Mouse (Mus musculus) forebrain, embryonic 14.5 days (tissue): ENCODE measurements around the gene Shroom3. TPM values are rescaled to one million over a fixed set of nuclear protein-coding genes. Genes with fewer than 3 reads are reported as not detected.

Source experiments
- ATAC-seq: fragments of 200-750 bp; cut with Nextera tagmentation; 2 replicates; pipeline ENCODE4 v1.8.0; 2017; ENCODE audit warnings: mild to moderate bottlenecking, moderate library complexity
- DNase-seq: peaks from one replicate; pipeline ENCODE4 v3.0.0-alpha.2; 2015; ENCODE audit warnings: low spot score
- H3K27ac ChIP-seq: fragments of 300-500 bp; sonication (generic); 2 replicates; pipeline ENCODE4 v1.5.1; 2014; ENCODE audit warnings: low read depth, mild to moderate bottlenecking, control low read depth, low read length, moderate library complexity
- H3K27me3 ChIP-seq: fragments of 300-500 bp; sonication (generic); replicated peaks from 2 replicates; pipeline ENCODE4 v1.6.1; 2014; ENCODE audit warnings: low read length, control low read depth, mixed read lengths; ENCODE audit not compliant: control insufficient read depth, insufficient read depth
- H3K36me3 ChIP-seq: fragments of 300-500 bp; sonication (generic); 2 replicates; pipeline ENCODE4 v1.6.1; 2014; ENCODE audit warnings: low read length, control low read depth; ENCODE audit not compliant: control insufficient read depth, insufficient read depth
- H3K4me1 ChIP-seq: fragments of 300-500 bp; sonication (generic); 2 replicates; pipeline ENCODE4 v1.6.1; 2014; ENCODE audit warnings: antibody characterized with exemption, low read length, control low read depth; ENCODE audit not compliant: control insufficient read depth, insufficient read depth
- H3K4me2 ChIP-seq: fragments of 300-500 bp; sonication (generic); 2 replicates; pipeline ENCODE4 v1.6.1; 2014; ENCODE audit warnings: mild to moderate bottlenecking, control low read depth, low read length
- H3K4me3 ChIP-seq: fragments of 300-500 bp; sonication (generic); 2 replicates; pipeline ENCODE4 v1.5.1; 2014; ENCODE audit warnings: low read depth, low read length, control low read depth
- H3K9ac ChIP-seq: fragments of 300-500 bp; sonication (generic); 2 replicates; pipeline ENCODE4 v1.6.1; 2014; ENCODE audit warnings: mild to moderate bottlenecking, low read length, control low read depth, moderate library complexity
- H3K9me3 ChIP-seq: fragments of 300-500 bp; sonication (generic); replicated peaks from 2 replicates; pipeline ENCODE4 v1.6.1; 2016; ENCODE audit warnings: low read length, control low read depth, mixed read lengths; ENCODE audit not compliant: control insufficient read depth
- WGBS: fragments of 180-500 bp; shearing (Covaris S2); extraction: QIAGEN DNeasy Blood & Tissue Kit; methylation state at CpG from one replicate; pipeline ENCODE4 v1.1.7; 2014; 5-methylcytosine and 5-hydroxymethylcytosine counted together
- polyA plus RNA-seq: library from polyadenylated mRNA; unstranded; fragments of >200 nt; fragmentation: Nextera tagmentation; extraction: Ambion mirVana; gene quantifications from 2 replicates; pipeline ENCODE4 v1.2.1, GENCODE M21; 2014

Shroom3 gene
- polyA plus RNA-seq, 1 experiment from 2014 or later, result 1.6 TPM

GRCm38 (mm10) chr5:92774419-92774818 lies 91.2 kb downstream of the Shroom3 start:
- 46% methylated on average over 2 of the region's 2 CpGs for WGBS
- no peaks in the 10 kb centered on the region for H3K4me1 ChIP-seq

GRCm38 (mm10) chr5:92774893-92775292 lies 91.7 kb downstream of the Shroom3 start:
- no peaks in the 10 kb centered on the region for H3K9me3 ChIP-seq
- no peak overlapping the region for H3K4me2 ChIP-seq
- ATAC-seq (no peak), DNase-seq (no peak)
- no peak overlapping the region for H3K27ac ChIP-seq
- 94% methylated on average over 3 of the region's 3 CpGs for WGBS
- no peaks in the 10 kb centered on the region for H3K27me3 ChIP-seq
- H3K36me3 ChIP-seq, result no peaks in the 10 kb centered on the region
- H3K9ac ChIP-seq, result no peak overlapping the region
- no peaks in the 10 kb centered on the region for H3K4me1 ChIP-seq
- H3K4me3 ChIP-seq, result no peak overlapping the region

More at GRCm38 (mm10) chr5:92774419-92774818, 91.2 kb downstream of the Shroom3 start:
- Histone ChIP-seq H3K9me3 (no peaks in the 10 kb centered on the region), H3K9ac (no peak overlapping the region), H3K36me3 (no peaks in the 10 kb centered on the region), H3K27me3 (no peaks in the 10 kb centered on the region), H3K27ac (no peak overlapping the region), H3K4me3 (no peak overlapping the region), H3K4me2 (no peak overlapping the region)
- DNase-seq, result no peak
- ATAC-seq, result no peak

GRCm38 (mm10) chr5:92778395-92778794 lies 95.2 kb downstream of the Shroom3 start:
- 64% methylated on average over 8 of the region's 8 CpGs for WGBS
- no peak overlapping the region for H3K9ac ChIP-seq
- no peak for ATAC-seq
- H3K4me3 ChIP-seq, result no peak overlapping the region
- H3K36me3 ChIP-seq, result no peaks in the 10 kb centered on the region
- H3K4me1 ChIP-seq, result no peaks in the 10 kb centered on the region
- DNase-seq, result no peak
- no peak overlapping the region for H3K27ac ChIP-seq
- no peak overlapping the region for H3K4me2 ChIP-seq
- H3K27me3 ChIP-seq, result no peaks in the 10 kb centered on the region
- H3K9me3 ChIP-seq, result peaks cover 3% of the 10 kb centered on the region; the same call in 1 of the 2 replicates

GRCm38 (mm10) chr5:92781082-92781481 lies 97.8 kb downstream of the Shroom3 start:
- no peak for DNase-seq

GRCm38 (mm10) chr5:92784037-92784860 lies 101.0 kb downstream of the Shroom3 start:
- DNase-seq (no peak), ATAC-seq (no peak)
- Histone ChIP-seq H3K4me3 (no peak overlapping the region), H3K27ac (no peak overlapping the region), H3K4me1 (no peaks in the 10 kb centered on the region), H3K27me3 (no peaks in the 10 kb centered on the region), H3K9ac (no peak overlapping the region), H3K36me3 (no peaks in the 10 kb centered on the region), H3K9me3 (peaks cover 3% of the 10 kb centered on the region; the same call in 1 of the 2 replicates), H3K4me2 (no peak overlapping the region)
- 50% methylated on average over 6 of the region's 6 CpGs for WGBS

More at GRCm38 (mm10) chr5:92781082-92781481, 97.8 kb downstream of the Shroom3 start:
- Histone ChIP-seq H3K27me3 (no peaks in the 10 kb centered on the region), H3K4me2 (no peak overlapping the region), H3K36me3 (no peaks in the 10 kb centered on the region), H3K9ac (no peak overlapping the region), H3K9me3 (peaks cover 3% of the 10 kb centered on the region; the same call in 1 of the 2 replicates), H3K4me3 (no peak overlapping the region), H3K27ac (no peak overlapping the region), H3K4me1 (no peaks in the 10 kb centered on the region)
- ATAC-seq, result no peak

- Histone ChIP-seq H3K4me1 (no peaks in the 10 kb centered on the region), H3K36me3 (no peaks in the 10 kb centered on the region), H3K27ac (no peak overlapping the region), H3K9ac (no peak overlapping the region), H3K27me3 (no peaks in the 10 kb centered on the region), H3K4me3 (no peak overlapping the region), H3K9me3 (no peaks in the 10 kb centered on the region; the same call in 1 of the 2 replicates), H3K4me2 (no peak overlapping the region)
- ATAC-seq (no peak), DNase-seq (no peak)
- WGBS, result 85% methylated on average over 11 of the region's 11 CpGs
These were observed 102.7 kb downstream of the Shroom3 start for GRCm38 (mm10) chr5:92785870-92786436.

GRCm38 (mm10) chr5:92788990-92789389 lies 105.8 kb downstream of the Shroom3 start:
- H3K4me1 ChIP-seq, result no peaks in the 10 kb centered on the region
- H3K27ac ChIP-seq, result no peak overlapping the region
- 73% methylated on average over 8 of the region's 8 CpGs for WGBS
- H3K27me3 ChIP-seq, result no peaks in the 10 kb centered on the region
- DNase-seq (no peak), ATAC-seq (no peak)
- no peaks in the 10 kb centered on the region for H3K36me3 ChIP-seq
- H3K9ac ChIP-seq, result no peak overlapping the region
- H3K4me2 ChIP-seq, result no peak overlapping the region
- H3K9me3 ChIP-seq, result no peaks in the 10 kb centered on the region
- no peak overlapping the region for H3K4me3 ChIP-seq

- ATAC-seq (no peak), DNase-seq (no peak)
- 30% methylated on average over 11 of the region's 11 CpGs for WGBS
- H3K9me3 ChIP-seq, result 0 out of 2 replicates have a peak, but pooled peaks cover 3% of the 10 kb centered on the region
- H3K4me2 ChIP-seq, result no peak overlapping the region
- H3K4me3 ChIP-seq, result no peak overlapping the region
- no peaks in the 10 kb centered on the region for H3K27me3 ChIP-seq
- no peaks in the 10 kb centered on the region for H3K4me1 ChIP-seq
- no peak overlapping the region for H3K9ac ChIP-seq
- H3K36me3 ChIP-seq, result no peaks in the 10 kb centered on the region
- H3K27ac ChIP-seq, result no peak overlapping the region
These were observed 113.1 kb downstream of the Shroom3 start for GRCm38 (mm10) chr5:92796089-92796990.
